Mouse (Mus musculus): ENCODE measurements around the gene Capns2. TPM values are rescaled to one million over a fixed set of nuclear protein-coding genes. Genes with fewer than 3 reads are reported as not detected.

Gene Capns2
- polyA plus RNA-seq (2014; fragmentation: Nextera tagmentation; extraction: Ambion mirVana): not detected in 2 replicates

DNA sequence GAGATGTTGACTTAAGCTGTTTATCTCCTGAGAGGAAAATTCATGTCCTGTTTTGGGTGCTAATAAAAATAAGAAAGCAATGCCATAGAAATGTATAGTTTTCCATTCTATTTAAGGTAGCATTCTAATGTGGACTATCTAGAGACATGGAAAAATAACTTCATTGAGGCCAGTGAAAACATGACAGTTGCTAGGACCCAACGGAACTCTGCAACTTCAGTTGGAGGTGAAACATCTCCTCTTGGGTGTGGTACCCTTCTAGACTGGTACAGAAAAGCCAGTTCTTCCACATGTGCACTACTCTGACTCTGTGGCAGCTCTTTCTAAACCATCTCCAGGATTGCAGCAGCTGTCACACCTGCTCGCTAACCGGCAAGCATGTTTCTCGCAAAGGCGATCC is at the start of gene Capns2:
Capns2 (plus strand) TSS at position 301 of the 400 bp plus-strand sequence.
- DNase-seq (ENCODE audit: low spot score): no peak
- Histone ChIP-seq H3K27ac (ENCODE audit: low read depth, low read length) (no peak within 1 kb of the TSS), H3K27me3 (replicated peaks; ENCODE audit: control insufficient read depth, insufficient read depth, low read length) (no peaks in the 10 kb centered on the region), H3K4me2 (ENCODE audit: low read length) (no peak within 1 kb of the TSS), H3K4me1 (ENCODE audit: control insufficient read depth, insufficient read depth, low read length) (no peaks in the 10 kb centered on the region), H3K36me3 (ENCODE audit: control insufficient read depth, insufficient read depth, low read length) (no peaks in the 10 kb centered on the region), H3K9me3 (replicated peaks; ENCODE audit: control insufficient read depth, low read length) (no peaks in the 10 kb centered on the region), H3K4me3 (ENCODE audit: low read depth, low read length) (no peak within 1 kb of the TSS), H3K9ac (ENCODE audit: low read length) (no peak within 1 kb of the TSS)
- ATAC-seq: no peak
- WGBS: 96% methylated on average over 5 of the region's 5 CpGs

DNA sequence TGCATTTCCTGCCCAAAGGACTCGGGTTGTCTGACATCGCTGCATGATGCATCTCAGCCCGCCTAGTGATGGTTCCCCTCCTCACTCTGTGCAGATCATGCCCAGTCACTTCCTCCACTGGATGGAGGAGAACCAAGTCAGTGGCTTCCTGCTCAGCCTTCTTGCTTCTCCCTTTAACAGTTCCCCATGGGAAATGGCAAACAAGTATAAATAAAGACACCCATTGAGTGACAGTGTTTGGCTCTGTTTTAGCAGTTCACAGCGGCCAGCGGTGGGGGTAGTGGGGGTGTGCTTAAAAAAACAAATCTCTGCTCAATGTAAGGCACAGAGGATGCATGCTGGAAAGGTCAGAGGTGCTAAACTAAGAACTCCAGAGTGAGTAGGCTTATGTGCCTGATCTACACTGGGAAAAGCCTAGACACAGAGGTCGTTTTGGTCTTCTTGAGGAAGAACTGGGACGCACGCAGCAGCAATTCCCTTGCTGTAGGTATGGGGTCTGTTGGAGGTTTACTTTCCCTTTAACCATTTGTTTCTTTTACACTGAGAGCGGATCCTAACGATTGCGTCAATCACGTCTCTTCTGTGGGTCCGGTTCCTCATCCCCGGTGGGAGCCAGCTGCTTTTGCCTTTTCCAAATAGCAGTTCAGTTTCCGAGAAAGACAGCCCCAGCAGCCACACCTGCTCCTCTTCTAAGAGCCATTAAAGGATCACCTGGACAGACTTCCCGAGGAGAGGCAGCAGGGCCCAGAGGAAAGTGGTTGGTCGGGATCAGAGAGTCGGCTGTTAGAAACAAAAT is 47.8 kb upstream of the Capns2 start:
- Histone ChIP-seq H3K27me3 (replicated peaks; ENCODE audit: control insufficient read depth, insufficient read depth, low read length) (no peaks in the 10 kb centered on the region), H3K9me3 (replicated peaks; ENCODE audit: control insufficient read depth, low read length) (no peaks in the 10 kb centered on the region), H3K4me3 (ENCODE audit: low read depth, low read length) (no peak overlapping the region), H3K36me3 (ENCODE audit: control insufficient read depth, insufficient read depth, low read length) (no peaks in the 10 kb centered on the region), H3K9ac (ENCODE audit: low read length) (no peak overlapping the region), H3K4me1 (ENCODE audit: control insufficient read depth, insufficient read depth, low read length) (no peaks in the 10 kb centered on the region), H3K4me2 (ENCODE audit: low read length) (no peak overlapping the region), H3K27ac (ENCODE audit: low read depth, low read length) (no peak overlapping the region)
- DNase-seq (ENCODE audit: low spot score) (no peak), ATAC-seq (no peak)
- WGBS: 70% methylated on average over 18 of the region's 18 CpGs

DNA sequence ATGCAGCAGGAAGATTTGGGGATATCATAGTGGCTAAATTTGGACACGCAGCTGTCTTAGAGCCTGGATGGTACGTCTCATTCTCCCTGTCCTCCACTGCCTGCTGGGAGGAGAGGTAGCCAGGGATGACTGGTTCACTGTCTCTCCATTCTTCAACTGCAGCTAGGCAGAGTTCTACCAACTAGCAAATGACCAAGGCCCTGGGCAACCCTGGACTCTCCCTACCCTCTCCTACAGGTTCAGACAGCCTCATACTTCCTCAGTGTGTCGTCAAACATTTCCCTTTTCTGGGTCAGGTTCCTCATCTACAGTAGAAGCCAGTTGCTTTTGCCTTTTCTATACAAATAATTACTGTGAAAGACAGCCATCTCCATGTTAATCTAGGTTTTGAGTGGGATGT is 46.5 kb upstream of the Capns2 start:
- H3K36me3 ChIP-seq (ENCODE audit: control insufficient read depth, insufficient read depth, low read length): no peaks in the 10 kb centered on the region
- H3K4me2 ChIP-seq (ENCODE audit: low read length): peak overlapping the region; percentile 82
- ATAC-seq: no peak
- H3K9ac ChIP-seq (ENCODE audit: low read length): no peak overlapping the region
- peak overlapping the region; percentile 65 for H3K4me3 ChIP-seq (ENCODE audit: low read depth, low read length)
- H3K9me3 ChIP-seq (replicated peaks; ENCODE audit: control insufficient read depth, low read length): no peaks in the 10 kb centered on the region
- no peak for DNase-seq (ENCODE audit: low spot score)
- no peak overlapping the region for H3K27ac ChIP-seq (ENCODE audit: low read depth, low read length)
- 91% methylated on average over 3 of the region's 3 CpGs for WGBS
- H3K27me3 ChIP-seq (replicated peaks; ENCODE audit: control insufficient read depth, insufficient read depth, low read length): no peaks in the 10 kb centered on the region
- no peaks in the 10 kb centered on the region for H3K4me1 ChIP-seq (ENCODE audit: control insufficient read depth, insufficient read depth, low read length)

DNA sequence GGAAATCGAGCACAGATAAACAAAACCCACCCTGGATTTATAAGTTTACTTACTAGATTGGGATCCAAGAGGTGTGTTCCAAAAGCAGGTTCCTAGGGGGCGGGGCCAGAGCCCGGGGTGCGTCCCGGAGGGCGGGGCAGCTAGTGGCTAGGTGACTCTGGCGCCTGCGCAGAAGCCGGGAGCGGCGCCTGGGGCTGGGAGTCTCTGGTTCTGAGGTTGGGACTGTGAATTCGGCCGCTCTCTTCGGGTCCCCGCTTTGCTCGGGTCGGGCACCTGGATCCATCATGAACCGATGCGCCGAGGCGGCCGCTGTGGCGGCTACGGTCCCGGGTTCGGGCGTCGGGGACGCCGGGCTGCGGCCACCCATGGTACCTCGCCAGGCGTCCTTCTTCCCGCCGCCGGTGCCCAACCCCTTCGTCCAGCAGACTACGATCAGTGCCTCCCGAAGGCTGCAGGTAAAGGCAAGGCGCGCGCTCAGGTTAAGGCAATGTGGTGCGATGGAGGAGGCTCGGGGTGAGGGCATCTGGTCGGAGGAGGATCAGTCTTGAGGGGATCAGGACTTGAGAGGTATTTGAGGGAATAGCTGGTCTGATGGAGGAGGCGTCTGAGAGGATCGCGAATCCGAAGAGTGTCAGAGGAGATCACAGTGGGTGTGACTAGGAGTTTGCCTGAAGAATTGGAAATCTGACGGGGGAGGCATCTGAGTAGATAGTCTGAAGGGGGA is 45.9 kb upstream of the Capns2 start, which contains the start of gene Lpcat2:
Lpcat2 (plus strand) TSS at position 169 of the 724 bp plus-strand sequence.
- peak within 1 kb of the TSS; percentile 78 for H3K9ac ChIP-seq (ENCODE audit: low read length)
- H3K4me2 ChIP-seq (ENCODE audit: low read length): peak within 1 kb of the TSS; percentile 82
- peak within 1 kb of the TSS; percentile 65 for H3K4me3 ChIP-seq (ENCODE audit: low read depth, low read length)
- 2% methylated on average over 50 of the region's 50 CpGs for WGBS
- H3K9me3 ChIP-seq (replicated peaks; ENCODE audit: control insufficient read depth, low read length): no peaks in the 10 kb centered on the region
- ATAC-seq (peak; percentile 85), DNase-seq (ENCODE audit: low spot score) (peak; percentile 81)
- no peaks in the 10 kb centered on the region for H3K4me1 ChIP-seq (ENCODE audit: control insufficient read depth, insufficient read depth, low read length)
- H3K36me3 ChIP-seq (ENCODE audit: control insufficient read depth, insufficient read depth, low read length): no peaks in the 10 kb centered on the region
- H3K27me3 ChIP-seq (replicated peaks; ENCODE audit: control insufficient read depth, insufficient read depth, low read length): no peaks in the 10 kb centered on the region
- H3K27ac ChIP-seq (ENCODE audit: low read depth, low read length): no peak within 1 kb of the TSS

- Histone ChIP-seq H3K27me3 (replicated peaks; ENCODE audit: control insufficient read depth, insufficient read depth, low read length) (no peaks in the 10 kb centered on the region), H3K4me2 (ENCODE audit: low read length) (0 out of 2 replicates have a peak overlapping the region, but pooled peaks have one; percentile 82), H3K9ac (ENCODE audit: low read length) (no peak overlapping the region), H3K36me3 (ENCODE audit: control insufficient read depth, insufficient read depth, low read length) (no peaks in the 10 kb centered on the region), H3K9me3 (replicated peaks; ENCODE audit: control insufficient read depth, low read length) (no peaks in the 10 kb centered on the region), H3K27ac (ENCODE audit: low read depth, low read length) (no peak overlapping the region), H3K4me1 (ENCODE audit: control insufficient read depth, insufficient read depth, low read length) (no peaks in the 10 kb centered on the region), H3K4me3 (ENCODE audit: low read depth, low read length) (no peak overlapping the region)
- ATAC-seq: no peak
- no peak for DNase-seq (ENCODE audit: low spot score)
- 90% methylated on average over 7 of the region's 7 CpGs for WGBS
These were observed 44.8 kb upstream of the Capns2 start for GRCm38 (mm10) chr8:92856273-92856986.

DNA sequence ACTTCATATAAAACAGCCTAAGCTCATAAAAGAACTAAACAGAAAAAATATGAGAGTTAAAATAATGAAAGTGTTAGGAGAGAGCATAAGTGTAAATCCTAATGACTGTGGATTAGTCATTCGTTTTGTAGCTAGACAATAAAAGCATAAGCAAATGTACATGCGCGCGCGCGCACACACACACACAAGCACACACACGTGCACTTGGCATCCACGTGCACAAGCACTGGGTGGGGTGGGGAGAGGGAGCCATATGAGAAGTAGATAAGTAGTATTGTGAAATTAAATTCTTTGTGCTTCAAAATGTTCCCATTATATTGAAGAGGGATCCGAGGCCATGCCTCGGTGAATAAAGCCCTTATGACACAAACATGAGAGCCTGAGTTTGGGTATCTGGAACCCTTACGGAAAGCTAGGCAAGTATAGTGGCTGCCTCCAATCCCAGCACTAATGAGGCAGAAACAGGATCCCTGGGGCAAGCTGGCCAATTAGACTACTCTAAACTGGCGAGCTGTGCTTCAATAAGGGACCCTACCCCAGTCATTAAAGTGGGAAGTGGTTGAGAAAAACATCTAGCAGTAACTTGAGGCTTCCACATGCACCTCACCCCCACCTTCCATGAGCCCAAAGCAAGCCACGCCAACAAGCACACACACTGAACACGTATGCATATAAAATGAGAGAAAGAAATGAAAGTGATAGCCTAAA is 42.6 kb upstream of the Capns2 start:
- Histone ChIP-seq H3K9ac (ENCODE audit: low read length) (no peak overlapping the region), H3K9me3 (replicated peaks; ENCODE audit: control insufficient read depth, low read length) (no peaks in the 10 kb centered on the region), H3K4me1 (ENCODE audit: control insufficient read depth, insufficient read depth, low read length) (no peaks in the 10 kb centered on the region), H3K4me3 (ENCODE audit: low read depth, low read length) (no peak overlapping the region), H3K27me3 (replicated peaks; ENCODE audit: control insufficient read depth, insufficient read depth, low read length) (no peaks in the 10 kb centered on the region), H3K4me2 (ENCODE audit: low read length) (no peak overlapping the region), H3K36me3 (ENCODE audit: control insufficient read depth, insufficient read depth, low read length) (no peaks in the 10 kb centered on the region), H3K27ac (ENCODE audit: low read depth, low read length) (no peak overlapping the region)
- DNase-seq (ENCODE audit: low spot score) (no peak), ATAC-seq (no peak)
- 75% methylated on average over 14 of the region's 14 CpGs for WGBS

DNA sequence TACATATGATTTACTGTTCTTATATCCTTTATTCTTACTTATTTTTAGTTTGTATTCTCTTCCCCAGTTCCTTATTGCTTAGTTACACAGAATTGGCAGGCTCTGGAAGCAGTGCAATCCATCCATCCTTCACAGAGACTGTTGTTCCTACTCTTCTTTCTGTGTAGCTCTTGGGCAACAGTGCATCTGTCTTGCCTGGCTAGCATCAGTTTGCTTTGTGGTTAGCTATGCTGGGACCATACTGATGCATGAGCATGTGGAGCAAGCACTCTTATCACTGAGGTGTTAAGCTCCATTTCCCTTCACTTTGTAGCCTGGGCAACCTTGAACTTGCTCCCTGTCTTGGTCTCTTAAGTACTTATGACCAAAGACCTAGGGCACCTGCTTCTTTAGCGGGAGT is 39.2 kb upstream of the Capns2 start:
- H3K27me3 ChIP-seq (replicated peaks; ENCODE audit: control insufficient read depth, insufficient read depth, low read length): no peaks in the 10 kb centered on the region
- H3K27ac ChIP-seq (ENCODE audit: low read depth, low read length): no peak overlapping the region
- H3K36me3 ChIP-seq (ENCODE audit: control insufficient read depth, insufficient read depth, low read length): no peaks in the 10 kb centered on the region
- ATAC-seq (no peak), DNase-seq (ENCODE audit: low spot score) (no peak)
- no peak overlapping the region for H3K4me2 ChIP-seq (ENCODE audit: low read length)
- no peak overlapping the region for H3K4me3 ChIP-seq (ENCODE audit: low read depth, low read length)
- H3K9me3 ChIP-seq (replicated peaks; ENCODE audit: control insufficient read depth, low read length): no peaks in the 10 kb centered on the region
- WGBS: 93% methylated on average over 1 of the region's 1 CpGs
- no peak overlapping the region for H3K9ac ChIP-seq (ENCODE audit: low read length)
- no peaks in the 10 kb centered on the region for H3K4me1 ChIP-seq (ENCODE audit: control insufficient read depth, insufficient read depth, low read length)

DNA sequence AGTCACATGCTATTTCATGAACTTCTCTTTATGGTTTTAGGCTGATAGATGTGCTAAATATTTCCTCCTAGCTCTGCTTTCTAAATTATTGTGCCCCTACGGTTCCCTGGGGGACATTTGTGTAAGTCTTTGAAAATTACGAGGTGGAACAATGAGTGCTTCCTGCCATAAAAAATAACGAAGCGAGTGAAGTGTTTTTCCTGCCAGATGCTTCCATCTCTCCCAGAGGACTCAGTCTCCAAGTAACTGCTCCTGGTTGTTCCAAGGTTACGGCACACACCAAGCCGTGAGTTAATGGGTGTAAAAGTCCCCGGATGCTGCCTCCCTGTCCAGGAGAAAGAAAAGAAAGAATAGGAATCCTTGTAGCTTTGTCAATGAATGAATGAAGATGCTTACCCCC is 30.9 kb upstream of the Capns2 start:
- Histone ChIP-seq H3K4me1 (ENCODE audit: control insufficient read depth, insufficient read depth, low read length) (no peaks in the 10 kb centered on the region), H3K4me2 (ENCODE audit: low read length) (no peak overlapping the region), H3K9ac (ENCODE audit: low read length) (no peak overlapping the region), H3K36me3 (ENCODE audit: control insufficient read depth, insufficient read depth, low read length) (no peaks in the 10 kb centered on the region), H3K9me3 (replicated peaks; ENCODE audit: control insufficient read depth, low read length) (no peaks in the 10 kb centered on the region), H3K4me3 (ENCODE audit: low read depth, low read length) (no peak overlapping the region), H3K27me3 (replicated peaks; ENCODE audit: control insufficient read depth, insufficient read depth, low read length) (no peaks in the 10 kb centered on the region), H3K27ac (ENCODE audit: low read depth, low read length) (no peak overlapping the region)
- peak; percentile 22 for DNase-seq (ENCODE audit: low spot score)
- ATAC-seq: no peak
- 27% methylated on average over 7 of the region's 7 CpGs for WGBS

Data from forebrain, embryonic 14.5 days (tissue).